Mouse (Mus musculus): ENCODE measurements around the gene Hacl1. TPM values are rescaled to one million over a fixed set of nuclear protein-coding genes. Genes with fewer than 3 reads are reported as not detected.

Hacl1 gene
- polyA plus RNA-seq, 1 experiment from 2014 or later: 6.9 TPM

DNA sequence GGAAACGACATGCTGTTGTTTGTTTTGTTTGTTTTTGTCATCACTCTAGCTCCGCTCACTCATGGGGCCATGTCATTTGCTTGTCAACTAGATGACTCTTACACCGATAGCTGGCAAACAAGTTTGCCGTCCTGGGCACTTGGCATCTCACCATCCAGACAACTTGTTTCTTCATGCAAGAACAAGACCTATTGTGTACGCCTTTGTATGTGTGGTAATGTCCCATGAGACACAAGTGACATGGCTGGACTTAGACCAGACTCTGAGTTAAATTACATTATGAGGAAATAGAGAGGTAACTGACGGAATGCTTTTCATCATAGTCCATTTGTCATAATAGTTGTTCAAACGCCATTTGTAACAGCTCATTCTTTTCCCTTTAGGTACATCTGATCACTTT, 4.8 kb upstream of the Hacl1 start:
- H3K4me1 ChIP-seq: peaks cover 5% of the 10 kb centered on the region; the same call in 1 of the 2 replicates
- H3K27ac ChIP-seq: no peak overlapping the region
- no peak overlapping the region for H3K4me3 ChIP-seq
- 91% methylated on average over 7 of the region's 7 CpGs for WGBS
- no peak for ATAC-seq (ENCODE audit: low FRiP score)
- H3K9me3 ChIP-seq (replicated peaks): peaks cover 3% of the 10 kb centered on the region; the same call in 1 of the 2 replicates
- H3K4me2 ChIP-seq (replicated peaks): no peak overlapping the region
- no peaks in the 10 kb centered on the region for H3K27me3 ChIP-seq
- H3K9ac ChIP-seq: no peak overlapping the region
- H3K36me3 ChIP-seq: no peaks in the 10 kb centered on the region

DNA sequence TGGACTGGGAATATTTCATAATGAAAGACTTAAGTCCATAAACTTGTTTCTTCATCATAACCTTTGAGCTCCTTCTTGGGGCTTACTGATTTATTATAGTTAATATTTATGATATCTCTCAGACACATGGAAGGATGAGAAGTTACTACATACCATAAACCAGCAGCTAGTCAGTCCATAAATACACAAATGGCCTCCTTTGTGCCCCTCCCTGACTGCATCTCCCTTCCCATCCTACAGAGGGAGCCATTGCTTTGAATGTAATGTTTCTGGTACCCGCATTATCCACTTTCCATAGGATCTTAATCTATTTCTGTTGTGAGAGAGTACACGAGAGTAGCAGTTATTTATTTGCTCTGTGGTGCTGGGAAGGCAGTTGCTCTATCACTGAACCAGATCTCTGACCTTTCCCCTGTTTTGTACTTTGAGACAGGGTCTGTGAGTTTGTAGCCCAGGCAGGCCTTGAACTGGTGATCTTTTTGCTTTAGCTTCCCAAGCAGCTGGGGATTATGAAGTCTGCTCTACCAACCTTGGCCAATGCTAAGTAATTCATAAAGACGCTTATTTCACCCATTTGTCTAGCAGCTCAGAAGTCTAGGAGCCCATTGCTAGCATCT, 4.0 kb upstream of the Hacl1 start:
- Histone ChIP-seq H3K9ac (no peak overlapping the region), H3K4me2 (replicated peaks) (no peak overlapping the region), H3K4me1 (peaks cover 9% of the 10 kb centered on the region), H3K9me3 (replicated peaks) (no peaks in the 10 kb centered on the region), H3K4me3 (no peak overlapping the region), H3K27me3 (no peaks in the 10 kb centered on the region), H3K27ac (no peak overlapping the region), H3K36me3 (no peaks in the 10 kb centered on the region)
- no peak for ATAC-seq (ENCODE audit: low FRiP score)
- 70% methylated on average over 3 of the region's 3 CpGs for WGBS

DNA sequence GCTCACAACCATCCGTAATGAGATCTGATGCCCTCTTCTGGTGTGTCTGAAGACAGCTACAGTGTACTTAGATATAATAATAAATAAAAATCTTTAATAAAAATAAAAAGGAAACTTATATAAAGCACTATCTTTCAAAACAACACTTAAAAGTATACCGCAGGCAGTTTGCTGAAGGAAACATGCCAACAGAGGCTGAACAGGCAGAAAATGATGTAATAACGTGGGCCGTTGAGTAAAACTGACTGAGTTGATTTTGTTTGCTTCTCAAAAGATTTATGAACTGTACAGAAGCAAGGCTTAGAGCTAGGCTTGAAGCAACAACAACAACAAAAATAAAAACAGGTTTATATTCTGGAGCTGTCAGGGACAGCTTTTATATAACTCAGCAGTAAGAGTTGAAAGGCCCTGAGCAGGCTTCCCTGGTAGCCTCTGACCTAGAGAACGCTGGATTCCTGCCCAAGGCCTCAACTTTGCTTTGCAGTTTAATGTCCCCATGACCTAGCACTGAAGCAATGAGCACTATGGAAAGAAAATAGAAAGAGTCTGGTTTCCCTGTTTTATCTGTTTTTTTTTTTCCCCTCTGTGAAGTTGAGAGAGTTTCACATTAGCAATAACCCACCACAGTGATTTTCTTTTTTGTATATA, 3.2 kb upstream of the Hacl1 start:
- WGBS: 91% methylated on average over 5 of the region's 5 CpGs
- H3K4me1 ChIP-seq: peaks cover 11% of the 10 kb centered on the region
- no peaks in the 10 kb centered on the region for H3K9me3 ChIP-seq (replicated peaks)
- no peak overlapping the region for H3K9ac ChIP-seq
- H3K4me3 ChIP-seq: no peak overlapping the region
- no peak for ATAC-seq (ENCODE audit: low FRiP score)
- H3K27ac ChIP-seq: no peak overlapping the region
- no peaks in the 10 kb centered on the region for H3K27me3 ChIP-seq
- no peaks in the 10 kb centered on the region for H3K36me3 ChIP-seq
- H3K4me2 ChIP-seq (replicated peaks): no peak overlapping the region

DNA sequence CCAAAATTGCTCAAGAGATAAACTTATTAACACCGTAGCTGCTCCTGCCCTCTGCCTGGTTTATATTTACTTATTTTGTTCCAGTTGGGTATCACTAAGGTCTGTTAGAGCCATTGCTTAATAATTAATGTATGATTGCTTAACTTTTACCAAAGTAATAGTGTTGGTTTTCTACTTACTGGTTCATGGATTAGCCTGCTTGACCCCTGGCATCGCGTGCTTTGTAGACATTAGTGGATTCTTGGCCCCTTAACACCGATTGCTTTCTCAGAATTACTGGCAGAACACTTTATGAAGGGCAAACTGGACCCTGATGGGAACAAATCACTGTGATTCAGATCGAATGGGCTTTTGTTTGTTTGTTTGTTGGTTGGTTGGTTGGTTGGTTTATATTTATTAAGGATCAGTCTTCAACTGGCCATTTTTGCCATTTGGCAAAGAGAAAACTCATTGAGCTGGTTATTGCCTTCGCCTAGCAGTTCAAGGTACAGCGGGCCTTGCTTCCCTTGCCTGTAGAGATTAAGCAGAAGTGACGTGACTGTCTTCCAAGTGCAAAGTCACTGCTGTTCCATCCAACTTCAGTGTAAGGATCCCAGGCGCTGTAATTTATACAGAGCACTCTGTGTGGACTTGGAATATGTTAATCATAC, 545 bp upstream of the Hacl1 start:
- no peaks in the 10 kb centered on the region for H3K27me3 ChIP-seq
- ATAC-seq (ENCODE audit: low FRiP score): no peak
- peak overlapping the region; percentile 96 for H3K4me2 ChIP-seq (replicated peaks)
- H3K36me3 ChIP-seq: no peaks in the 10 kb centered on the region
- peak overlapping the region; percentile 66; the same call in 1 of the 2 replicates for H3K9ac ChIP-seq
- no peak overlapping the region for H3K27ac ChIP-seq
- H3K4me1 ChIP-seq: peaks cover 11% of the 10 kb centered on the region
- no peaks in the 10 kb centered on the region for H3K9me3 ChIP-seq (replicated peaks)
- 73% methylated on average over 9 of the region's 9 CpGs for WGBS
- peak overlapping the region; percentile 62 for H3K4me3 ChIP-seq

DNA sequence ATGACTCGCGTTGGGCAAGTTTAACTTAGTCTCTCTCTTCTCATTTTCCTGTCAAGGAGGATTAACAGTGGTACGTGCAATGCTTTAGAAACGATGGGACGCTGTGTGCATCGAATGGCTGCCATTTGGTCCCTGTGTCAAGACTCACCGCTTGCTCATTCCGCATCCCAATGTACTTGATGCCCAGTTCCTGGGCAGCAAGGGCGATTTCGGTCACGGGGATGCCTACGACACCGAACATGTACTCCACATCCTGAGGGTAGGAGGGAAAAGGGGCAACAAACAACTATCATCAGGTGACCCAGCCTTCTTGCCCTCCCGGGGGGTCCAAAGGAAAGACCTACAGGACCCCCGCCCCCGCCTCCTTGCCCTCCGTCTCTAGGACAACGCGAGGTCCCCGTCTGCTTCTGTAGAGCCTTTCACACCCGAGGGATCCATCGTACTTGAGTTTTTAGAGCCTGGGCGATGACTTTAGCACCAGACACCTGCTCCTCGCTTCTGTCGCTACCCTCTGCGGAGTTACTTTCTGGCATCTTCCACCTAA, 668 bp downstream of the Hacl1 start, which contains the start of gene Gm49387:
Gene Gm49387, minus strand, starts transcription at position 533 of the 544 bp plus-strand sequence.
- H3K4me3 ChIP-seq: peak within 1 kb of the TSS; percentile 62
- peak within 1 kb of the TSS; percentile 66 for H3K9ac ChIP-seq
- no peaks in the 10 kb centered on the region for H3K36me3 ChIP-seq
- H3K27me3 ChIP-seq: no peaks in the 10 kb centered on the region
- peak within 1 kb of the TSS; percentile 96 for H3K4me2 ChIP-seq (replicated peaks)
- WGBS: 5% methylated on average over 26 of the region's 26 CpGs
- peak within 1 kb of the TSS; percentile 82 for H3K27ac ChIP-seq
- peak; percentile 70 for ATAC-seq (ENCODE audit: low FRiP score)
- no peaks in the 10 kb centered on the region for H3K9me3 ChIP-seq (replicated peaks)
- peaks cover 11% of the 10 kb centered on the region for H3K4me1 ChIP-seq

DNA sequence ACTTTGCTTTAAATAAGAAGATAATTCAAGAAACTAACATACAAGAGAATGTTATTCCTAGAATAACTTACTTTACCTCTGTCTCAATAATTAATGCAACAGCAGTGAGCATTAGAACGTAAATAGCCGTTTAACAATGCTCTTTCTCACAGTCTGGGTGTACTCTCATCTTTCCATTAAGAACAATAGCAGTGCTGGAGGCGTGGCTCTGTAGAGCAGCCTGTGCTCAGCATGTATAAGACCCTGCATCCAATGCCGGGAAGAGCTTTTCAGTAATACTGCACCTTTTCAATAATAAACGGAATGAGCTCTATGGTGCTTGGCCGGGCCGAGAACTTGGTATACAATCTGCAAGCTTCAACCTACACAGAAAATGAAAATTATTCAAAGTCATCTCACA, 10.4 kb downstream of the Hacl1 start:
- H3K4me1 ChIP-seq: 0 out of 2 replicates have a peak, but pooled peaks cover 3% of the 10 kb centered on the region
- no peak overlapping the region for H3K4me3 ChIP-seq
- ATAC-seq (ENCODE audit: low FRiP score): peak; percentile 52; the same call in 1 of the 2 replicates
- no peaks in the 10 kb centered on the region for H3K9me3 ChIP-seq (replicated peaks)
- H3K27me3 ChIP-seq: no peaks in the 10 kb centered on the region
- no peaks in the 10 kb centered on the region for H3K36me3 ChIP-seq
- no peak overlapping the region for H3K27ac ChIP-seq
- H3K4me2 ChIP-seq (replicated peaks): no peak overlapping the region
- H3K9ac ChIP-seq: no peak overlapping the region
- WGBS: 44% methylated on average over 7 of the region's 7 CpGs

DNA sequence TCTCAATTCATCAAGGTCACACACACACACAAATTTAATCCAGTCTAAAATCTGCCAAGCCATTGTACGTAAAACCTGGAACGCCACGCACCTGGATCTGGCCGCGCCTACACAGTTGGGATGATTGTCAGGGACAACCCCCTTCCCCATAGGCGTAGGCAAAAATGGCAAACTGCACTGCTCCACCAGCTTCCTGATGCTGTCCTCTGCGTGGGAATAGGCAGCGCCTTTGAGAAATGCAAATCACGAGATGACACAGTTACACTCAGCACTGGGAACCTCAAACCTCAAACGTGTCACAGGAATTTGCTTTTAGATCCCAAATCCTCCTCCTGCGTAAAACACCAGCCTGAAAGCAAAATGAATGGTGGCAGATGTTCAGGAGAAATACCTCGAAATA, 18.3 kb downstream of the Hacl1 start:
- Histone ChIP-seq H3K36me3 (no peaks in the 10 kb centered on the region), H3K4me1 (no peaks in the 10 kb centered on the region), H3K4me3 (no peak overlapping the region), H3K27ac (no peak overlapping the region), H3K9me3 (replicated peaks) (no peaks in the 10 kb centered on the region), H3K9ac (no peak overlapping the region), H3K4me2 (replicated peaks) (no peak overlapping the region), H3K27me3 (no peaks in the 10 kb centered on the region)
- 87% methylated on average over 12 of the region's 12 CpGs for WGBS
- no peak for ATAC-seq (ENCODE audit: low FRiP score)

DNA sequence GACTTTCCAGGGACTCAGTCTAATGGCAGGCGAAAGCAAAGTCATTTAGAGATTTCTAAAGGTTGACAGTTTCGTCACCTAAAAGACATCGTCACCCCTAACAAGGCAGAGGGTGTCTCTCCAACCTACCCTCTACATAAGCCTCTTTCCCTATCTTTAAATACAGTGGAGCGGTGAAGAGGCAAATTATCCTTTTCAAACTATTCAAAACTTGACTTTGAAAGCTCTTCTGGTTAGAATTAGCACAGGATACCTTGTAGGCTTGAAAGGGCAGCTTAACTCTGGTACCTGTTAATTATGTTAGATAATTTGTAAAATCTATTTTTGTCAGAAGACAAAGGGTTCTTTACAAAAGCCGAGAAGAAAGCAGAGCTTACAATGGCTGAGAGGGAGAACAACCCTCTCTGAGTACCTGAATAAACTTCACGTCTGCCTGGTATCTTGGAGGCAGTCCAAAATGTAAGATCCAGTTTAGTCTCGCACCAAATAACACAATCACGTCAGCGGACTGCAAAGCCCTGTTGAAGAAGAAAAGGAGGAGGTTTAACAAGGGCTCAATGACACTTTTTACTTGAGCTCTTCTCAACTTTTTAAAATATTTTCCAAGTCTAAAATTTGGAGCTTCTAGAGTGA, 20.4 kb downstream of the Hacl1 start:
- no peak for ATAC-seq (ENCODE audit: low FRiP score)
- WGBS: 74% methylated on average over 9 of the region's 9 CpGs

DNA sequence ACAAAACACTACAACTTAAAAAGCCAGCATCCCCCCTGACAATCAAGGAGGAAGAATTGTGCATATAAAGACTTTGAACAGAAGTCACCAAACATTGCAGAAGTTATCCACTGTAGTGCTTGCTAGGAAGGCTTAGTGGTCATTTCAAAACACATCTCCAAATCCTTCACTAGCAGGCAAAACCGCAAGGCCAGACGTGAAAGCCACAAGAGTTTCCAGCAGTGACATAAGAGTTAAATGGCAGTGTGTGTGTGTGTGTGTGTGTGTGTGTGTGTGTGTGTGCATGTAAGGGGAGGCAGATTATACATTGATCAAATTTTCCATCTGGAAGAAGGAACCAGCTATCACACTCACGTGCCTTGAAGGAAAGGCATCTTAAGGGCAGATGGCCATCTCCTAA, 23.1 kb downstream of the Hacl1 start:
- no peak overlapping the region for H3K4me3 ChIP-seq
- 92% methylated on average over 3 of the region's 3 CpGs for WGBS

More for the DNA sequence above, 20.4 kb downstream of the Hacl1 start:
- Histone ChIP-seq H3K27ac (no peak overlapping the region), H3K4me3 (no peak overlapping the region), H3K4me2 (replicated peaks) (no peak overlapping the region), H3K9ac (no peak overlapping the region), H3K9me3 (replicated peaks) (no peaks in the 10 kb centered on the region), H3K36me3 (no peaks in the 10 kb centered on the region), H3K27me3 (no peaks in the 10 kb centered on the region), H3K4me1 (no peaks in the 10 kb centered on the region)

DNA sequence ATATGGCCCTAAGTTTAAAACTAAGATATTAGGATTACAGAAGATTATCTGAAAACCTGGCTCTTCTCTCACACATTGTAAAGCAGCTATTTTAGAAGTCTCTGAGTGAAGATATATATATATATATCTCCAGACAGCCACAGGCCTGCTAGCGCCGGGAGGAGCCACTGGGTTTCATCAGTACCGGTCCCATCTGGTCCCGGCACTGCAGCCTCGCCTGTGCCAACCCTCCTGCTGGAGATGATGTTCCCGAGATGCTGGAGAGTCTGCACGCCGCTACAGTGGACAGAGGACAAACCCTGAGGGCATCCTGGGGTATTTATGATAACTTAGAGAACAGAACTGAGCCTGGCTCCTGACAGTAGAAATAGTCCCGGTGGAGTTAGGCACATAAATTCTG, 23.9 kb downstream of the Hacl1 start:
- H3K9ac ChIP-seq: no peak overlapping the region
- no peaks in the 10 kb centered on the region; the same call in 1 of the 2 replicates for H3K9me3 ChIP-seq (replicated peaks)
- H3K27ac ChIP-seq: no peak overlapping the region
- H3K27me3 ChIP-seq: no peaks in the 10 kb centered on the region
- H3K4me1 ChIP-seq: no peaks in the 10 kb centered on the region
- no peak overlapping the region for H3K4me2 ChIP-seq (replicated peaks)
- H3K36me3 ChIP-seq: no peaks in the 10 kb centered on the region
- WGBS: 79% methylated on average over 9 of the region's 9 CpGs
- no peak overlapping the region for H3K4me3 ChIP-seq
- ATAC-seq (ENCODE audit: low FRiP score): no peak

More for the DNA sequence above, 23.1 kb downstream of the Hacl1 start:
- Histone ChIP-seq H3K27me3 (no peaks in the 10 kb centered on the region), H3K27ac (no peak overlapping the region), H3K9ac (no peak overlapping the region), H3K9me3 (replicated peaks) (no peaks in the 10 kb centered on the region), H3K4me1 (no peaks in the 10 kb centered on the region), H3K4me2 (replicated peaks) (no peak overlapping the region), H3K36me3 (no peaks in the 10 kb centered on the region)
- no peak for ATAC-seq (ENCODE audit: low FRiP score)

DNA sequence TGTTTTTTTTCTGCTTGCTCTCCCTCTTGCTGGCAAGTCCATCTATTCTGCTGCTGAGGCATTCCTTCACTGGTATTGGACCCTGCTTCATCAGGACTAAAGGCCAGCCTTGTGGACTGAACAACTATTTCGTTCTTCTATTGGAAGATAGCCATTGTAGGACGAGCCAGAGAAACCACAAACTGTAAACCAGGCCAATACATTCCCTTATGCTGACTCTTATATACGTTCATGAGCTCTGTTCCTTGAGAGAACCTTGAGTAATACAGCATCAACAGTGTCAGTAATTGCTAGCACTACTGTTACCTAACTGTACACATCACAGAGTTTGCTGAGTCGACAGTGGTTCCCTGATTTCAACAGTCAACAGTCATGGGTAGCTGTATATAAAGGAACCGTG, 27.4 kb downstream of the Hacl1 start:
- 85% methylated on average over 5 of the region's 5 CpGs for WGBS
- Histone ChIP-seq H3K4me1 (no peaks in the 10 kb centered on the region), H3K9me3 (replicated peaks) (no peaks in the 10 kb centered on the region; the same call in 1 of the 2 replicates), H3K4me3 (no peak overlapping the region), H3K27ac (no peak overlapping the region), H3K36me3 (no peaks in the 10 kb centered on the region), H3K27me3 (no peaks in the 10 kb centered on the region), H3K4me2 (replicated peaks) (no peak overlapping the region), H3K9ac (no peak overlapping the region)
- ATAC-seq (ENCODE audit: low FRiP score): no peak

DNA sequence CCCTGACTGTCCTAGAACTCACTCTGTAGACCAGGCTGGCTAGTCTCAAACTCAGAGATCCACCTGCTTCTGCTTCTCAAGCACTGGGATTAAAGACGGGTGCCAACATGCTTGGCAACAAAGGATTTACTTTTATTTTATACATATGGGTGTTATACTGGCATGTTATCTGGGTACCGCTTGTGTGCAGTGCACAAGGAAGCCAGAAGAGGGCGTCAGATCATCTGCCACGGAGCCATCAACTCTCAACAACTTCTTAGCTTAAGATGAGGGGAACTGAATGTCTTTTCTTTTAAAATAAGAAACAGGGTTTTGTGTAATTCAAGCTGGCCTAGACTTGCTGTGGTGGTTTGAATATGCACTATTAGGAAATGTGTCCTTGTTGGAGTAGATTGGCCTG, 29.1 kb downstream of the Hacl1 start:
- H3K27me3 ChIP-seq: no peaks in the 10 kb centered on the region
- 58% methylated on average over 4 of the region's 4 CpGs for WGBS
- no peaks in the 10 kb centered on the region for H3K36me3 ChIP-seq
- H3K9me3 ChIP-seq (replicated peaks): no peaks in the 10 kb centered on the region; the same call in 1 of the 2 replicates
- no peak for ATAC-seq (ENCODE audit: low FRiP score)
- H3K4me2 ChIP-seq (replicated peaks): no peak overlapping the region
- H3K27ac ChIP-seq: no peak overlapping the region
- no peak overlapping the region for H3K9ac ChIP-seq
- H3K4me3 ChIP-seq: no peak overlapping the region
- no peaks in the 10 kb centered on the region for H3K4me1 ChIP-seq

Data from hindbrain, embryonic 12.5 days (tissue).